ENCODE assay signal across 7 mouse cellular contexts in genomic region chr14:75845698-75846115, GRCm38 (mm10). TPM values are rescaled to one million over a fixed set of nuclear protein-coding genes. Genes with fewer than 3 reads are reported as not detected.
DNase-seq lines count a peak whose midpoint lies in the region; ATAC-seq lines count a peak whose summit lies in the region.

No protein-coding gene starts in this region.

- peak; percentile 93 for DNase-seq in adrenal gland, adult 2 months
- DNase-seq in embryo, embryonic 11 days: peak; percentile 90
- DNase-seq in gastrocnemius, postnatal 25 days: peak; percentile 88
- peak; percentile 90 for DNase-seq in left cerebral cortex, postnatal 25 days (ENCODE audit: low spot score in 2 of 2)
- peak; percentile 91 for DNase-seq in mesoderm, embryonic 11.5 days (ENCODE audit: low read depth, low spot score)
- DNase-seq in right cerebral cortex, postnatal 25 days: peak; percentile 86

- no peaks in the 10 kb centered on the region for H3K9me3 ChIP-seq in intestine, embryonic 15.5 days

- ATAC-seq in intestine, embryonic 15.5 days: peak; percentile 74

- H3K4me3 ChIP-seq in intestine, embryonic 15.5 days (replicated peaks): peak overlapping the region; percentile 69

- WGBS in intestine, embryonic 15.5 days: under 1% methylated on average over 40 of the region's 40 CpGs

- H3K27ac ChIP-seq in intestine, embryonic 15.5 days: peak overlapping the region; percentile 97

- peak overlapping the region; percentile 51 for H3K4me2 ChIP-seq in intestine, embryonic 15.5 days (replicated peaks)

- H3K9ac ChIP-seq in intestine, embryonic 15.5 days: peak overlapping the region; percentile 79

- H3K27me3 ChIP-seq in intestine, embryonic 15.5 days (replicated peaks): no peaks in the 10 kb centered on the region

- peaks cover 28% of the 10 kb centered on the region for H3K36me3 ChIP-seq in intestine, embryonic 15.5 days

- intact Hi-C loops in left cerebral cortex, postnatal 25 days (cut with DNase I): loop anchor here (10.0 kb wide), 1 partner anchor 569 kb away; the partner anchor contains the start of gene Tsc22d1

- peaks cover 7% of the 10 kb centered on the region; the same call in 1 of the 2 replicates for H3K4me1 ChIP-seq in intestine, embryonic 15.5 days (replicated peaks)

RNA-seq across cellular contexts. Expression of gene Tpt1, which starts 0.8 kb away (rescaled TPM):
- total RNA-seq in adrenal gland, adult 2 months (2021): 1,000 to 10,000 TPM; 2,669 to 3,122 TPM
- polyA plus RNA-seq in adrenal gland, adult 2 months (2012; rRNA removed): 2,303 and 3,302 TPM in 2 replicates
- total RNA-seq in gastrocnemius, postnatal 25 days (2021): 1,000 to 10,000 TPM; 2,961 to 2,964 TPM
- 988 and 1,053 TPM in 2 replicates for polyA plus RNA-seq in intestine, embryonic 15.5 days (2015; fragmentation: Nextera tagmentation; extraction: Ambion mirVana)
- total RNA-seq in left cerebral cortex, postnatal 25 days (2021): 1,000 to 10,000 TPM; 1,037 to 1,046 TPM

RNA-seq across cellular contexts. Expression of gene Slc25a30, which starts 58.9 kb away (rescaled TPM):
- 100 to 1,000 TPM; 162 to 208 TPM for total RNA-seq in adrenal gland, adult 2 months (2021)
- polyA plus RNA-seq in adrenal gland, adult 2 months (2012; rRNA removed): 21.2 and 24.5 TPM in 2 replicates
- 1 to 10 TPM; 7.1 to 7.2 TPM for total RNA-seq in gastrocnemius, postnatal 25 days (2021)
- 2.3 and 3.0 TPM in 2 replicates for polyA plus RNA-seq in intestine, embryonic 15.5 days (2015; fragmentation: Nextera tagmentation; extraction: Ambion mirVana)
- 10 to 100 TPM in 1 of 2 experiments, 1 to 10 TPM in 1; 9.3 to 12.7 TPM for total RNA-seq in left cerebral cortex, postnatal 25 days (2021)

Comparison
In these comparisons a context has a peak if more than half of its experiments do, and no peak if none do; other contexts are left out.
1. Peak in every context shown above with its lines: DNase-seq, ATAC-seq, H3K4me3 ChIP-seq and H3K27ac ChIP-seq.
2. RNA of gene Slc25a30, which starts 58.9 kb away (total RNA-seq): 162 to 208 TPM in adrenal gland, adult 2 months; 9.3 to 12.7 TPM in left cerebral cortex, postnatal 25 days and 7.1 to 7.2 TPM in gastrocnemius, postnatal 25 days; every median in the first group is over 10 times any median in the second.